Mouse (Mus musculus) C2C12 (cell line): ENCODE data around the gene Ank3.

ENCODE experiments used
- CTCF ChIP-seq: IDR thresholded peaks from one replicate; pipeline ENCODE4 v1.5.1; 2011; ENCODE audit not compliant: control insufficient read depth, insufficient read depth, insufficient read length
- USF1 ChIP-seq: IDR thresholded peaks from one replicate; pipeline ENCODE4 v1.6.1; 2011; ENCODE audit warnings: low read depth, mild to moderate bottlenecking, control low read depth, moderate library complexity

DNA sequence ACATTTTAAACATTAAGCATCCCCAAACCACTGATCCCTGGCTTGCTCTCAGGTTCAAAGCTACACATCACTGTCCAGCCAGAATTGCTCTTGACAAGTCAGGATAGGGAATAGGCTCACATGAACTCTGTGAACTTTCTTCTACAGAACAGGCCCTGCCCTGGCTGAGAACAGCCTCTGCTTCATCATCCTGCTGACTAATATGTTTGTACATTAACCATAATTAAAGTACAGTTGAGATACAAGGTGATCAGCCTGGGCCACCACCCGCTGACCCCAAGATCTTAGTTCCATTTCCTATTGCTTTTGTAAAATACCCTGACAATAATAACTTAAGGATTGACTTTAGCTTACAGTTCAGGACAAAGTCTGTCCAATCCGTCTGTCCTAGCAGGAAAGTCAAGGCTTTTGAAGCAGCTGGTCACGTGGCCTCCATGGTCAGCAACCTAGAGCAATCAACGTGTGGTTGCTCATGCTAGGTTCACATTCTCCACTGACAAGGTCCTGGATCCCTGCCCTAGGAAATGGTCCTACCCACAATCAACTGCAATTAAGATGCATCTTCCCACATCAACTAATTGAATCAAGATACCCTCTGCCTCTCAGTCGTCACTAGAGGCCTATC is 538.0 kb downstream of the Ank3 start:
- TF ChIP-seq CTCF: no peak
- TF ChIP-seq USF1: no peak
